Mouse (Mus musculus) megakaryocyte progenitor cell, adult 5-6 weeks (primary cell): ENCODE results near the gene Gngt2. TPM values are rescaled to one million over a fixed set of nuclear protein-coding genes. Genes with fewer than 3 reads are reported as not detected.

Experiments used
- ATAC-seq: replicated peaks from 2 replicates; pipeline ENCODE4 v1.8.0; 2016; ENCODE audit warnings: mild to moderate bottlenecking, moderate TSS enrichment, inconsistent platforms; ENCODE audit not compliant: poor library complexity
- total RNA-seq, 2 experiments: library from RNA; stranded (forward) in 1 of 2; stranded (reverse) in 1 of 2; fragments of 157-497, 149-512 nt in 1 of 2; fragments of 200-1000 nt in 1 of 2; gene quantifications; 2 replicates each; pipeline versions ENCODE4 v1.2.3 to v1.2.4; 2015 to 2017

Gene Gngt2
- total RNA-seq, 2 experiments from 2014 or later, result 4.0 to 9.3 TPM

- ATAC-seq, result no peak
Observed at GRCm38 (mm10) chr11:95825625-95826024, 11.4 kb upstream of the Gngt2 start.

GRCm38 (mm10) chr11:95826317-95827167, 10.5 kb upstream of the Gngt2 start:
- ATAC-seq, result no peak

GRCm38 (mm10) chr11:95827168-95827447, 9.9 kb upstream of the Gngt2 start:
- ATAC-seq, result no peak

DNA sequence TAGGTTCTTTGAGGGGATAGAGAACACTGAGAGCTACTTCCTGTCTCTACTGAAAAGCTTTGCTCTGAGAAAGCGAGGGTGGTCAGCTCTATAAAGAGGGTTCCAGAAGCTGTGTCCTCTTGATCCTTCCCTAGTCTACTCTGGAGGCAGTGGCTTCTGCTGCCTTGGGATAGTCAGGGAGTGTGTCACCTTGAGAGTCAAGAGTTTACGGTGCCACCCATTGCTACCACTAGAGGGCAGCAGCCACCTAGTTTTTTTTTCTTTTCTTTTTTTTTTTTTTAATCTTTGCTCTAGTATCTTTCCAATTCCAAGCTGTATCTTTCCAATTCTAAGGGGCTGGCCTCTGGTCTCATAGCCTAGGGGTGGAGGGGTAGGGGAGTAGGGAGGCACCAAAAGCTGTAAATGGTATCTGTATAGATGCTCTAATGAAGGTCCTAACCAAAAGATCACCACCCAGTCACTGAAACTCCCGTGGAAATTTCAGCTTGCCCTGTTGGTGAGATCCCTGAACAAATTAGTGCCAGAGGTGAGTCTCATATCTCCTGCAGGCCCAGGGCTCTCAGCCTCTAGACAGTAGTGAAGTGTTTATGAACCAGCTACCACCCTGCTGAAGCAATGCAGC, 9.4 kb upstream of the Gngt2 start:
- peak; percentile 35 for ATAC-seq

GRCm38 (mm10) chr11:95828181-95828964, 8.6 kb upstream of the Gngt2 start:
- ATAC-seq, result no peak

DNA sequence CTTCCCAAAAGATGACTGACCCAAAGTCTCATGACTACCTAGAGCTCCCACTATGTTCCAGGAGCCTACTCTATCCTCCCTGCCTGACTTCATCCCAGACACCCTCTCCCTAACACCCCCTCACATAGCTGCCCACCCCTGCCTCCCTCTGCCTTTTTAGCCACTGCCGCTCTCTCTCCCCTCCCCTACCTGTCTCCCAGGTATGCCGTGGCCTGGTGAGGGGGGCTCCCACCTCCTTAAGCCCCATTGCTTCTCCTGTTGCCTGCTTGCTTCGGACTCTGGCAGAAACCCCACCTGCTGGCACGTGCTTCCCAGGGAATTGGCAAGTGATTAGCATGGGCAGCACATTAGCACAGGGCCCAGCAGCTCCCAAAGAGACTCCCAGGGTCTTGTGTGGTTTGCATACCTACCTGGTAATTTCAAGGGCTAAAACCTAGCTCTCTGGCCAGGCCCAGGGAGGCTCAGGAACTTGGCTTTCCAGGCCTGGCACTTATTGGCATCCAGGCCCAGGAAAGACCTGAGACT, 7.4 kb upstream of the Gngt2 start:
- ATAC-seq, result no peak

DNA sequence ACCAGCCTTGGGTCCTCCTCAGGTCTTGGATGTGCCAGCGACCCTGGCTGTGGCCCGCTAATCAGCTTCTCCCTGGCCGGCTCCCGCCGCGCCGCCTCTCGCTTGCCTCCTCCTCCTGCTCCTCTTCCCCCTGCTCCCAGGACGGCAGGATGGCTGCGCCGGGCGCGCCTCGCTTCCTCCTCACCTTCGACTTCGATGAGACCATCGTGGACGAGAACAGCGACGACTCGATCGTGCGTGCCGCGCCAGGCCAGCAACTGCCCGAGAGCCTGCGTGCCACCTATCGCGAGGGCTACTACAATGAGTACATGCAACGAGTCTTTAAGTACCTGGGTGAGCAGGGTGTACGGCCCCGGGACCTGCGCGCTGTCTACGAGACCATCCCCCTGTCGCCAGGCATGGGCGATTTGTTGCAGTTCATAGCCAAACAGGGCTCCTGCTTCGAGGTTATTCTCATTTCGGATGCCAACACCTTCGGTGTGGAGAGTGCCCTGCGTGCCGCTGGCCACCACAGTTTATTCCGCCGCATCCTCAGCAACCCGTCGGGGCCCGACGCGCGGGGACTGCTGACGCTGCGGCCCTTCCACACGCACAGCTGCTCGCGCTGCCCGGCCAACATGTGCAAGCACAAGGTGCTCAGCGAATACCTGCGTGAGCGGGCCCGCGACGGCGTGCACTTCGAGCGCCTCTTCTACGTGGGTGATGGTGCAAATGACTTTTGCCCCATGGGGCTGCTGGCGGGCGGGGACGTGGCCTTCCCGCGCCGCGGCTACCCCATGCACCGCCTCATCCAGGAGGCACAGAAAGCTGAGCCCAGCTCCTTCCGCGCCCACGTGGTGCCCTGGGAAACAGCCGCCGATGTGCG, 6.4 kb upstream of the Gngt2 start:
- ATAC-seq, result no peak

GRCm38 (mm10) chr11:95831276-95831619, 5.8 kb upstream of the Gngt2 start:
- ATAC-seq, result no peak

DNA sequence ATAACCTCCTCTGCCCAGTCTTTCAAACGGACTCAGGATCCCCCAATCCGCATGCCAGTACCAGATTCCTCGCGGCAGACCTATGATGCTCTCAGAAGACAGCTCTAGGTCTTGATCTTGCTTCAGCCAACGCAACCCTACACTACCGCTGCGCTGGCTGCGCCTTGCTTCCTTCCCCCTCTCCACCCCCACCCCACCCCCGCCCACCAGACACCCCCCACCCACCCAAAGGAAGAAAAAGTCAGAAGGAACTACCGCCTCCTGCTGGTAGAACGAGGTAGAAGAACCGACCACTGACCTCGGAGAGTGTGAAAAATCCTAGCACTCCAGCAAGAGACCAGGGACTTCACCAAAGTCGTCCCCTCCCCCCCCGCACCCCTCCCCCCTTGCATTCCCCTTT, 5.4 kb upstream of the Gngt2 start:
- no peak for ATAC-seq

DNA sequence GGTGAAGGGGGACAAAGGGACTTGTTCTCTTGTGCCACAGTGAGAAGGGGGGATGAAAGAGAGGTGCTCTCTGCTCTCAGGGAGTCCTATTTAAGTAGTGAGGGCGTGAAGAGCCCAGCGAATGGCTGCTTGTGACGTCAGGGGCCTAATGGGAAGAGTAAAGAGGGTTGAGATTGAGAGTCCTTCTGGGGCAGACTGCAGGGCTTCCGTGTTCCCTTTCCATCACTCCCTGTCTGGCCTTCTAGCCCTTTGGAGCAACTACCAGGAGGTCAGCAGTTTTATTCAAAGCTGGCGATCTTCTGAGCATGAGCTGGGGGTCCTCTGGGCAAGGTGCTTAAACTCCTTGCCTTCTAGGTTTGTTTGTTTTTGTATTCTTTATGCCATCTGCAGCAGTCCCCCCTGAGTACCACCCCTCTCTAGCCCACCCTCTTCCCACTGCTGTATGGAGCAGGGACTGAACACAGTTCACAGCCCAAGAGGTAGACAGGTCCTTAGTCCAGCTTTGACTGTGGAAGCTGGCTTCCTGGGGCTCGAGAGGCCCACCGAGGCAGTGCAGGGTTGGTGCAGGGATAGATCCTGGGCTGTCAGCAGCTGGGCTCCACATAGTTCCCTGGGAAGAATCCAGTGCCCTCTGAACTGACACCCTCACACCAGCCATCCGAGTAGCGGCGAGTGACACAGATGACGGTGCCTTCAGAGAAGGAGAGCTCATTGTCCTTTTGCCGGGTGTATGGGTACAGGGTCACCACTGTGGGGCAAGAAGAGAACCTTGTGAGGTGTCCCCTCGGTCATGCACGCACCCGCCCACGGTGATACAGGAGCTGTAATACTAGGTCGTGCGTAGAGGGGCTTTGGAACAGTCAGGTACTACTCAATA, 4.6 kb upstream of the Gngt2 start:
- ATAC-seq, result no peak

GRCm38 (mm10) chr11:95833006-95833570, 3.9 kb upstream of the Gngt2 start:
- no peak for ATAC-seq

DNA sequence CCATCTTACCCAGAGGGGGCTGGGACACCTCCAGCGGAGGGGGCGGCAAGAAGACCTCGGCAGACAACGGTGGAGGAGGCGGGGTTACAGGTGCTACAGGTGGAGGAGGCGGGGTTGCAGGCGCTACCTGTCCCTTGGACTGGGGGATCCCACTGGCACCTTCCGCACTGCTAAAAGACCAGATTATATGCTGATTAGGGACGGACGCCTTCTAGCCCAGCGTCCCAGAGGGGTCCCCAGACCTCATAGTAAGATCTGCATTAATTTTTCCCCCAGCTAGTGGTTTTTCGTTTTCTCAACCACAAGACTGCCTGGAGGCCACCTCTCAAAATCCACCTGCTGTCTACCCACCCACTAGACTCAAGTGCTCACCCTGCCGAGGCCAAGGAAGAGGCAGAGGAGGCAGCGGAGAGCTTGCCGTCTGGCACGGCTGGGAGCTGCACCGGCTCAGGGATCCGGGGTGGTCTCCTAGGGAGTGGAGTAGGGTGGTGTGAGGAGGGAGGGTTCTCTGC, 3.3 kb upstream of the Gngt2 start:
- ATAC-seq, result no peak

DNA sequence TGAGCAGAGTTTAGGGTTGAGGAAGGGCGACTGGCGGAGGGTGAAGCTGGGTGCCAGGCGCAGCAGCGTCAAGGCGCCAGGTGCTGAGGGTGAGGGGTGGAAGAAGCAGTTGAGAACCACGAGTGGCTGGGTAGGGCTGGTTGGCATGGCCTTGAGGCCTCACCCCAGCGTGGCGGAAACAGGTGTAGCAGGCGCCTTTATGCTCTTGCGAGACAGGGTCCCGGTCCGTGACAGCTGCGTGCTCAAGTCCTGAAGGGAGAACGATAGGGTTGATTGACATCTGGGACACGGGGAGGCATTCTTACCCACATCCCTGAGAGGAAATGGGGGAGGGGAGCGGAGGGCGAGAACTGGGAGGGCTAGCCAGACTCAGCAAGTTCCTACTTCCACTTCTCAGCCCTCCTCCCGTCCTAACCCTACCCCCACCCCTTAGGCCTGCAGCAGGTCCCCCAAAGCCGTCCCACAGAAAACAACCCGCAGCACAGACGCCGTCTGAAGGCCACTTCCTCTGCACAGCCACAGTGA, 2.8 kb upstream of the Gngt2 start:
- ATAC-seq, result peak; percentile 58

DNA sequence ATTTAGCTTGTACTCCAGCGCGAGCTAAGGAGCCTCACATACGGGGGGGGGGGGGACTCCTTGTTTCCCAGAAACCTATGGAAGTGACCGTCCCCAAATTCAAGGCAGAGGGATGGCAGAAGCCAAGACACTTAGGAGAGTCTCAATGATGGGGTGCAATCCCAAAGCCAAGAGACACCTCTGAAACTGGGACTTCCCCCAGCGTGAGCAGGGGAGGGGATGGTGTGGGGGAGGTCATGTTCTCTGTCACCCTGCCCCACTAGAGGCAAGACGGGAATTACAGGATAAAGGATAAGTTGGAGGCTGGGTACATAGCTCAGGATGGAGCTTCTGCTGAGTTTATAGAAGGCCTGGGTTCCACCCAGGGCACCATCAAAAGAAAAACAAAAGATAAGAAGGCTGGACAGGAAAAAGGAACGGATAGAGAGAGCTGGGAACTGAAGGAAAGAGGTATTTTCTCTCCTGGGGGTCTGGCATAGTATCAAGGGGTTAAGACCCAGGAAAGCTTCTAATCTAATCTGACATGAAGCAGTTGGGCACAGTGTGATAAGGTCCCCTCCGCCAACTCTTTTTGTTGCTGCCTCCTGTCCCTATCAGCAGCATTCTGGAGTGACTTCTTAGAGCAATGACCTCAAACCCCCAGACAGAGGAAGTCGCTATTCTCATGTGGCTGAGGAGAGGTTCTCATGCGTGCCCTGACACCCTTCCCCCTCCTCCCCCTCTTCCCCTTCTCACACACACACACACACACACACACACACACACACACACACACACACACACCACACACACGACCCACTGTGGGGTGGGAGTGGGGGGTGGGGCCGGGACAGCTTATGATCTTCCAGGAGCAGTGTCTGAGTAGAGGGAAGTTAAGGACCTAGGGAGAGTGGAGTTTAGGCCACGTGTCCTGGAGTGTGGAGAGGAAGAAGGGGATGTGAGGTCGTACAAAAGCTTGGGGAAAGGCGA, 2.0 kb upstream of the Gngt2 start:
- peak; percentile 51 for ATAC-seq

DNA sequence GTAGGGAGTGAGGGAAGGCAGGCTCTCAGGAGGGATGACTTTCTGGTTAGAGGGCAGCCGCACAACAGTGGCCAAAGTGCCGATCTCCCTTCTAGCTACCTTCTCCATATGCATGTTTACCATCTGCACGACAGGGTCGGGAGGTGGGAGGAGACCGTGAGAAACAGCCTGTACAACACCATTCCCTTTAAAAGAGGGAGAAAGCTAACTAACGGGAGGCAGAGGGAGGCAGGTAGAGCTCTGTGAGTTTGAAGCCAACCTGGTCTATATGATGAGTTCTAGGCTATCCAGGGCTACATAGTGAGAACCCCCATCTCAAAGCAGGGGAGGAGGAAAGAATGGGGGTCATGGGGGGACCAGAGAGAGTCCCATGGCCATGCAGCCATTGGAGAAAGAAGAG, 1.2 kb upstream of the Gngt2 start:
- no peak for ATAC-seq

DNA sequence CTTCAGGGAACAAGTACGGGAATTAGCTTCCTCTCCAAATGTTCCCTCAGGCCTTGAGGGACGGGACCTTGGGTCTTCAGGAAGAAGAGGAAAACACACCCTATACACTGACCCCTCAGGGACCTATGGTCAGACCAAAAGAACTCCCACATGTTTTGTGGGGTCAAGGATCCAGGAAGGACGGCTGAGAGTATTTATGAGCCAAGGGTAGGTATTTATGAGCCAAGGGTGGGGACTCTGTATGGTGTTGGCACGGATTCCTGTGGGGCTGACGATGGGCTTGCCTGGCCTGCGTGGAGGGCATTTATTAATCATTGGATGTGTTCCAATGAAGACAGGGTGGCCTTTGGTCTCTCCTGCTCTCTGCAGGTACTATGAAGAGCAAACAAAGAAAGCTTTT, 583 bp upstream of the Gngt2 start:
- ATAC-seq, result no peak

DNA sequence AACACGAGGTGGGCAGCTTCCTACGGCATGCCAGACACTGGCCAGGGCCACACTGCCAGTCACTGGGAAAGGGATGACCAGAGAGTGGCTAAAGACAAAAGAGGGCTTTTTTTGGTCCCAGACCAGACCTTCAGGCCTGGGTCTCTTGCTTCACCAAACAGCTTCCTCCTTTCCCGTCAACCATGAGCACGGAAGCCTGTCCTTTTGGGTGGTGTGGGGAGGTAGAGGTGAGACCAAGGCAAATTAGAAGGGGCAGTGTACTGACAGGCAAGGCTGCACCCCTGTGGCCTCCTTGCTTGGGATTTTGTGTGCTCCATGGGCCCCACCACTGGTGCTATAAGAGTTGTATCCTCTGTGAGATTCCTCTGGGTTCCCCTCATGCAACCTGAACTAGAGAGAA, 1.6 kb downstream of the Gngt2 start:
- ATAC-seq, result no peak
